Mouse (Mus musculus): ENCODE measurements around the gene Lrrc59. TPM values are rescaled to one million over a fixed set of nuclear protein-coding genes. Genes with fewer than 3 reads are reported as not detected.
"Not testable (repeated sequence)": the region's sequence is repeated elsewhere in the genome, so short reads cannot be mapped to it uniquely, and the experiment has no call there.

Gene Lrrc59
- polyA plus RNA-seq, 1 experiment from 2014 or later = 138 TPM

DNA sequence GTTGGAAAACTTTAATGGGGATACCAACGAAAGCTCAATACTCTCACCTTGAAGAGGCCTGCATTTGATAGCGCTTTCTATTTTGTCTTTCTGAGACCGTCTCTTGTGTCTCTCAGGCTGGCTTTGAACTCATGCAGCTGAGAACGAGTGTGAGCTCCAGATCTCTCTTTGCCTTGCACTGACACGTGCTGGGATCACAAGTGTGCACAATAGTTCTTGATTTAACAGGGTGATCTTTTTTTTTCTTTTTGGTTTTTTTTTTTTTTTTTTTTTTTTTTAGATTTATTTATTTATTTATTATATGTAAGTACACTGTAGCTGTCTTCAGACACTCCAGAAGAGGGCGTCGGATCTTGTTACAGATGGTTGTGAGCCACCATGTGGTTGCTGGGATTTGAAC is 21.7 kb downstream of the Lrrc59 start:
- not testable (repeated sequence) for H3K4me3 ChIP-seq (replicated peaks; ENCODE audit: low read depth, low read length); H3K4me2 ChIP-seq (ENCODE audit: low read length); H3K9me3 ChIP-seq (ENCODE audit: control insufficient read depth, low read length); H3K9ac ChIP-seq (replicated peaks; ENCODE audit: low read length); ATAC-seq (ENCODE audit: low FRiP score, low TSS enrichment); H3K27me3 ChIP-seq (ENCODE audit: control insufficient read depth, insufficient read depth, low read length); H3K27ac ChIP-seq (replicated peaks; ENCODE audit: low read depth, low read length); DNase-seq
- Histone ChIP-seq H3K4me1 (ENCODE audit: control insufficient read depth, insufficient read depth, low read length) (peaks cover 15% of the 10 kb centered on the region), H3K36me3 (ENCODE audit: control insufficient read depth, insufficient read depth, low read length) (peaks cover 29% of the 10 kb centered on the region)
- WGBS = 95% methylated on average over 5 of the region's 7 CpGs

DNA sequence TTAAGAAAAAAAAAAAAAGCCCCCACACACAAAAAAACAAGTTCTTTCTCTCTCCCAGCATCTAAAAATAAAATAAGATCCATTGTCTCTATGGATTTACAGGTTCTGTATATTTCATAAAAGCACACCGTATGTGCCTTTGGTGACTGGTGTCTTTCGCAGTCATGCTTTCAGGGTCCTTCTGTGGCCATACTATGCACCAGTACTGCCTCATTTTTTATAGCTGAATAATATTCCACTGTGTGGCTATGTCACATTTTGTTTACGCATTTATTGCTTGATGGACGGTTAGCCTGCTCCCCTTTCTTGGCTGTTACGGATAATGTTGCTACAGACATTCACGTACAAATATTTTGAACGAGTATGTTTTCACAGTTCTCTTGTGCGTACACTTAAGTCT is 23.4 kb downstream of the Lrrc59 start:
- ATAC-seq (ENCODE audit: low FRiP score, low TSS enrichment) (no peak), DNase-seq (no peak)
- peaks cover 23% of the 10 kb centered on the region for H3K36me3 ChIP-seq (ENCODE audit: control insufficient read depth, insufficient read depth, low read length)
- peak overlapping the region; percentile 64 for H3K4me3 ChIP-seq (replicated peaks; ENCODE audit: low read depth, low read length)
- peaks cover 15% of the 10 kb centered on the region for H3K4me1 ChIP-seq (ENCODE audit: control insufficient read depth, insufficient read depth, low read length)
- WGBS = 48% methylated on average over 8 of the region's 8 CpGs
- no peak overlapping the region for H3K9ac ChIP-seq (replicated peaks; ENCODE audit: low read length)
- H3K27ac ChIP-seq (replicated peaks; ENCODE audit: low read depth, low read length) = no peak overlapping the region
- no peaks in the 10 kb centered on the region for H3K27me3 ChIP-seq (ENCODE audit: control insufficient read depth, insufficient read depth, low read length)
- H3K4me2 ChIP-seq (ENCODE audit: low read length) = peak overlapping the region; percentile 83
- H3K9me3 ChIP-seq (ENCODE audit: control insufficient read depth, low read length) = no peaks in the 10 kb centered on the region

DNA sequence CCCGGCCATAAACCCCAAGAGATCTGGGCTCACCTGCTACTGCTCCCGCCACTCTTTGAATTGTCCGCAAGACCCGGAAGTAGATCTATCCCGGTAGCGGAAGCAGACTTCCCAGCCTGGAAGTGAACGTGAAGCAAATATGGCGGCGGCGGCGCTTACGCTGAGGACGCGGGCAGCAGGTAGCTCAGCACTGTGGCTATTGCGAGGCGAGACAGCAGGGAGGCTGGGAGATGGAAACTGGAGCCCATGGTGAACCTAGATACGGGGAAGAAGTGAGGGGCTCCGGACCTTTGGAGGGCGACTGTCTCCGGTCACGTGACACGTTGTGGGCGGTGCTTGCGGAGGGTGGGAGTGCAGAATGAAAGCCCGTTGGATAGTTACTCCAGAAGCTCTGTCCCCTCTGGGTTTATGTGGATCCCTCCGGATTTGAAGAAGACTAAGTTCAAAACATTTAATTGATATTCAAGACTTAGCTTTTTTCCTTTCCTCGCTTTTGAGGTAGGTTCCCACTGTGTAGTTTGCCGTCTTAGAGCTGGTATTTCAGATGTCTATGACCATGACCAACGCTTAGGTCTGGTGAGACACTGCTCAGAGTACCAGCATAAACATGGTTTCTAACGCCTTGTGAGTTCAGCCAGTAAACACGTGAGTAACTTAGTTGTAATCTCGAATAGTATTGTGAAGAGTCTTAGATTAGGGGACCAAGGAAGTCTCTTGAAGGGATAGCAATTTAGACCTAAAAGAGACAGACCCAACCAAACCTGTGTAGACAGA is 24.3 kb downstream of the Lrrc59 start, which contains the start of the genes Mrpl27 and Eme1:
Mrpl27 (plus strand) TSS at position 105 of the 774 bp plus-strand sequence.
Eme1 (minus strand) TSS at position 302 of the 774 bp plus-strand sequence.
- DNase-seq (peak; percentile 89), ATAC-seq (ENCODE audit: low FRiP score, low TSS enrichment) (peak; percentile 84)
- Histone ChIP-seq H3K36me3 (ENCODE audit: control insufficient read depth, insufficient read depth, low read length) (peaks cover 31% of the 10 kb centered on the region), H3K9ac (replicated peaks; ENCODE audit: low read length) (peak within 1 kb of the TSS; percentile 62), H3K4me1 (ENCODE audit: control insufficient read depth, insufficient read depth, low read length) (peaks cover 15% of the 10 kb centered on the region), H3K27me3 (ENCODE audit: control insufficient read depth, insufficient read depth, low read length) (no peaks in the 10 kb centered on the region), H3K27ac (replicated peaks; ENCODE audit: low read depth, low read length) (peak within 1 kb of the TSS; percentile 94), H3K4me3 (replicated peaks; ENCODE audit: low read depth, low read length) (peak within 1 kb of the TSS; percentile 64), H3K4me2 (ENCODE audit: low read length) (peak within 1 kb of the TSS; percentile 83), H3K9me3 (ENCODE audit: control insufficient read depth, low read length) (no peaks in the 10 kb centered on the region)
- WGBS = 1% methylated on average over 32 of the region's 32 CpGs

DNA sequence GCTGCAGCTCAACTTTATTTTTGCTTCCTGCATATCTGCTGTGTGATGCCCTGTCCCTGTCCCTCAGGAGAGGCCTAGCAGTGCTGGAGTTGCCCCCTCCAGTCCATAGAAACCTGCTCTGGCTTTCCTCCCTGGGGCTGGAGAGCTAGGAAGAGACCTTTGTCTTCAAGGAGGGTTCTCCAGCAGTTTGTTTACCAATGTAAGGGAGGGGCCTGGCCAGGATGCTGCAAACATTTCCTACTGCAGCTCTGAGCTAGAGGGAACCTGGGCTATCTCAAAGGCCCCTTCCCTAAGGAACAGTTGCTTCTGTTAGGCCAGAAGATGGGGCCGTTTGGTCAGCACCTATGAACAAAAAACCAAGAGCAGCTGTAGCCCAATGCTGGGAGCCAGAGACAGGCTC is 31.8 kb downstream of the Lrrc59 start:
- Histone ChIP-seq H3K4me2 (ENCODE audit: low read length) (no peak overlapping the region), H3K36me3 (ENCODE audit: control insufficient read depth, insufficient read depth, low read length) (peaks cover 81% of the 10 kb centered on the region), H3K9ac (replicated peaks; ENCODE audit: low read length) (no peak overlapping the region), H3K9me3 (ENCODE audit: control insufficient read depth, low read length) (no peaks in the 10 kb centered on the region), H3K4me1 (ENCODE audit: control insufficient read depth, insufficient read depth, low read length) (no peaks in the 10 kb centered on the region), H3K4me3 (replicated peaks; ENCODE audit: low read depth, low read length) (no peak overlapping the region), H3K27me3 (ENCODE audit: control insufficient read depth, insufficient read depth, low read length) (no peaks in the 10 kb centered on the region), H3K27ac (replicated peaks; ENCODE audit: low read depth, low read length) (no peak overlapping the region)
- 73% methylated on average over 1 of the region's 1 CpGs for WGBS
- ATAC-seq (ENCODE audit: low FRiP score, low TSS enrichment) = no peak
- DNase-seq = no peak

DNA sequence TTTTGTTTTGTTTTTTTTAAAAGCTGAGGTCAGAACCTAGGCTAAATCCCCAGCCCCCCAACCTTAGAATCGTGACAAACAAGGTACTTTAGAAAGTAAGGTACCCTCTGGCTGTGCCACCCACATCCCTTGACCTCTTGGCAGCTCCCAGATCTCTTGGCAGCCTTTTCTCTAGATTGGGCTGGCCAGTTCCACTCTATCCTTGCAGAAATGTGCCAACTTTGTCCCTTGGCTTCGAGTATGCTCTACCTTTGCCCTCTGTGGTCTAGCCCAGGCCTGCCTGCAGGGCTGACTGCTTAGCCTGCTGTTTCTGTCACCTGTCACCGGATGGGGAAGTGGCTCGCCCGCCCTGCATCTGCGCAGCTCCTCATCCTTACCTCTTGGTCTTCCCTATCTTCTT is 35.7 kb downstream of the Lrrc59 start:
- no peak for DNase-seq
- WGBS = 96% methylated on average over 6 of the region's 6 CpGs

DNA sequence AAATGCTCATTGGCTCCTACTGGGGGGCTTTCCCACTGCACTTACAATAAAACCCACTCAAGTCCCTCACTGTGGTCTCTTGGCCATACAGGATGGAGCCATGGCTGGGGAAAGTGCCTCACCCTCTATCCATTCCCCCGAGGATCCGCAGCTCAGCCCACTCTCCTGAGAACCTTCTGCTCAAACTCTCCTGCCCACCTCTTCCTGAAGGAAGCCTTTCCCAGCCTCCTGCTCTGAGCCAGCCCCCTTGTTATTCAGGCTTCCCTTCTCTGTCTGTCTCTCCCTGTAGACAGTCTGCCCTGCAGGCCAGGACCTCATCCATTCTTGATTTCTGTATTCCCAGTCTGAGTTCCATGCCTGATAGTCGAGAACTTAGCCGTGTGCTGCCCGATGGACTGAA is 45.4 kb downstream of the Lrrc59 start:
- ATAC-seq (ENCODE audit: low FRiP score, low TSS enrichment) = no peak
- Histone ChIP-seq H3K27ac (replicated peaks; ENCODE audit: low read depth, low read length) (no peak overlapping the region), H3K4me1 (ENCODE audit: control insufficient read depth, insufficient read depth, low read length) (peaks cover 10% of the 10 kb centered on the region), H3K4me3 (replicated peaks; ENCODE audit: low read depth, low read length) (no peak overlapping the region), H3K9me3 (ENCODE audit: control insufficient read depth, low read length) (no peaks in the 10 kb centered on the region), H3K36me3 (ENCODE audit: control insufficient read depth, insufficient read depth, low read length) (peaks cover 7% of the 10 kb centered on the region), H3K27me3 (ENCODE audit: control insufficient read depth, insufficient read depth, low read length) (no peaks in the 10 kb centered on the region), H3K4me2 (ENCODE audit: low read length) (no peak overlapping the region), H3K9ac (replicated peaks; ENCODE audit: low read length) (no peak overlapping the region)
- DNase-seq = no peak
- 82% methylated on average over 5 of the region's 5 CpGs for WGBS

More for the DNA sequence above, 35.7 kb downstream of the Lrrc59 start:
- ATAC-seq (ENCODE audit: low FRiP score, low TSS enrichment) = no peak
- Histone ChIP-seq H3K4me3 (replicated peaks; ENCODE audit: low read depth, low read length) (no peak overlapping the region), H3K27me3 (ENCODE audit: control insufficient read depth, insufficient read depth, low read length) (no peaks in the 10 kb centered on the region), H3K4me2 (ENCODE audit: low read length) (no peak overlapping the region), H3K9me3 (ENCODE audit: control insufficient read depth, low read length) (no peaks in the 10 kb centered on the region), H3K9ac (replicated peaks; ENCODE audit: low read length) (no peak overlapping the region), H3K36me3 (ENCODE audit: control insufficient read depth, insufficient read depth, low read length) (peaks cover 92% of the 10 kb centered on the region), H3K27ac (replicated peaks; ENCODE audit: low read depth, low read length) (no peak overlapping the region), H3K4me1 (ENCODE audit: control insufficient read depth, insufficient read depth, low read length) (no peaks in the 10 kb centered on the region)

DNA sequence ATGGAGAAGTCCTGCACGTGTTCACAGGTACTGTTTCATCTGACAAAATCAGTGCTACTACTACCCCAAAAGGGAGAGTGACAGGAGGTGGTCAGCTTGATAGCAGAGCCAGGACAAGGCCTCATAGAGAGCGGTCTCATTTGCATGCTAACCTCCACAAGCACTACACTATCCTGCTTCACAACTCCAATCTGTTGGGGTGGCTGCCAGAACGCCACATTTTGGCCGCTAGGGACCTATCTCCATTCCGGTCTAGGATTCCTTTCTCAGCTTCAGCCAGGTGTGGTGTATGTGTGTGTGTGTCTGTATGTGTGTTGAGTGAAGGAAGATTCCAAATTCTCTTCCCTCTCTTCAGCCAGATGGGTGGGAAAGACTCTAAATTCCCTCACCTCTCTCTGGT is 45.9 kb downstream of the Lrrc59 start:
- no peak overlapping the region for H3K9ac ChIP-seq (replicated peaks; ENCODE audit: low read length)
- 85% methylated on average over 5 of the region's 5 CpGs for WGBS
- H3K36me3 ChIP-seq (ENCODE audit: control insufficient read depth, insufficient read depth, low read length) = peaks cover 3% of the 10 kb centered on the region
- no peaks in the 10 kb centered on the region for H3K27me3 ChIP-seq (ENCODE audit: control insufficient read depth, insufficient read depth, low read length)
- H3K27ac ChIP-seq (replicated peaks; ENCODE audit: low read depth, low read length) = no peak overlapping the region
- DNase-seq (no peak), ATAC-seq (ENCODE audit: low FRiP score, low TSS enrichment) (no peak)
- no peaks in the 10 kb centered on the region for H3K9me3 ChIP-seq (ENCODE audit: control insufficient read depth, low read length)
- no peak overlapping the region; the same call in 1 of the 2 replicates for H3K4me2 ChIP-seq (ENCODE audit: low read length)
- H3K4me1 ChIP-seq (ENCODE audit: control insufficient read depth, insufficient read depth, low read length) = peaks cover 10% of the 10 kb centered on the region
- H3K4me3 ChIP-seq (replicated peaks; ENCODE audit: low read depth, low read length) = no peak overlapping the region

DNA sequence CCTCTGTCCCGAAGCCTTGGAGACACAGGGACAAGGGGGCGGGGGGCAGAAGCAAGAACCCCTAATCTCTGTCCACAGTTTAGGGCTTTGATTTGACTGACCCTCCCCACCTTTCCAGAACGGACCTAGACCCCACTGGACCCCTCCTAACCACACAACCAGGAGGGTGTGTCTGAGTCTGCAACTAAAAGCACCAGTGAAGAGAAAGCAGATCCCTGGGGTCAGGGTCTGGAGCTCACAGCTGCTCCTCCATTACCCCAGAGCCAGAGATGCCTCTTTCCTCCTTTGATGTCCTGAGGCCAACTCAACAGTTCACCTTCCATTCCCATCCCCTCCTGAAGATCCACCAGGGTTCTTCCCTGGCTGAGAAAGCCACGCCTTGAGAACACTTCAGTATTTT is 46.7 kb downstream of the Lrrc59 start:
- ATAC-seq (ENCODE audit: low FRiP score, low TSS enrichment) (no peak), DNase-seq (no peak)
- peak overlapping the region; percentile 81 for H3K4me3 ChIP-seq (replicated peaks; ENCODE audit: low read depth, low read length)
- peak overlapping the region; percentile 92; the same call in 1 of the 2 replicates for H3K27ac ChIP-seq (replicated peaks; ENCODE audit: low read depth, low read length)
- H3K27me3 ChIP-seq (ENCODE audit: control insufficient read depth, insufficient read depth, low read length) = no peaks in the 10 kb centered on the region
- H3K36me3 ChIP-seq (ENCODE audit: control insufficient read depth, insufficient read depth, low read length) = no peaks in the 10 kb centered on the region
- H3K9ac ChIP-seq (replicated peaks; ENCODE audit: low read length) = peak overlapping the region; percentile 95
- H3K4me2 ChIP-seq (ENCODE audit: low read length) = peak overlapping the region; percentile 88
- peaks cover 10% of the 10 kb centered on the region for H3K4me1 ChIP-seq (ENCODE audit: control insufficient read depth, insufficient read depth, low read length)
- H3K9me3 ChIP-seq (ENCODE audit: control insufficient read depth, low read length) = no peaks in the 10 kb centered on the region
- 40% methylated on average over 4 of the region's 4 CpGs for WGBS

Data from midbrain, embryonic 14.5 days (tissue).